Mouse (Mus musculus) right cerebral cortex, postnatal 10 days (tissue): ENCODE data around the gene Gng13.
"Not testable (repeated sequence)": the region's sequence is repeated elsewhere in the genome, so short reads cannot be mapped to it uniquely, and the experiment has no call there.

Experiments
- DNase-seq, 2 experiments: peaks; one replicate each; pipeline ENCODE4 v3.0.0; 2021; ENCODE audit warnings: low spot score in 2 of 2

The Gng13 gene

GRCm38 (mm10) chr17:25732082-25732481, 15.1 kb downstream of the Gng13 start:
- DNase-seq: peak; percentile 87 to 89

GRCm38 (mm10) chr17:25735246-25735645, 18.3 kb downstream of the Gng13 start:
- DNase-seq: no peak

GRCm38 (mm10) chr17:25735745-25736144, 18.8 kb downstream of the Gng13 start, which contains the start of gene Mslnl:
Gene Mslnl (plus strand): TSS chr17:25736042.
- no peak for DNase-seq

- no peak for DNase-seq
These were observed 21.9 kb downstream of the Gng13 start for GRCm38 (mm10) chr17:25738861-25739260.

GRCm38 (mm10) chr17:25741471-25741870, 24.5 kb downstream of the Gng13 start:
- not testable (repeated sequence) for DNase-seq

GRCm38 (mm10) chr17:25743831-25744230, 26.9 kb downstream of the Gng13 start:
- DNase-seq: no peak

- no peak for DNase-seq
These were observed 27.3 kb downstream of the Gng13 start for GRCm38 (mm10) chr17:25744311-25744710.

GRCm38 (mm10) chr17:25748238-25748637, 31.3 kb downstream of the Gng13 start:
- DNase-seq: no peak

GRCm38 (mm10) chr17:25749314-25749713, 32.3 kb downstream of the Gng13 start:
- no peak for DNase-seq

- peak in 1 of 2 experiments; percentile 73 for DNase-seq
These were observed 34.5 kb downstream of the Gng13 start for GRCm38 (mm10) chr17:25751446-25751845.

- no peak for DNase-seq
These were observed 37.3 kb downstream of the Gng13 start, which contains the start of gene Msln for GRCm38 (mm10) chr17:25754241-25754640. Gene Msln (minus strand): TSS chr17:25754378.

- DNase-seq: no peak
These were observed 38.1 kb downstream of the Gng13 start for GRCm38 (mm10) chr17:25755086-25755485.

GRCm38 (mm10) chr17:25755627-25756377, 38.8 kb downstream of the Gng13 start:
- no peak for DNase-seq

- no peak for DNase-seq
These were observed 39.6 kb downstream of the Gng13 start for GRCm38 (mm10) chr17:25756378-25757242.

- DNase-seq: no peak
These were observed 40.7 kb downstream of the Gng13 start for GRCm38 (mm10) chr17:25757691-25758090.

GRCm38 (mm10) chr17:25760148-25760547, 43.2 kb downstream of the Gng13 start:
- DNase-seq: no peak

- DNase-seq: peak; percentile 44 to 73
These were observed 44.6 kb downstream of the Gng13 start for GRCm38 (mm10) chr17:25761561-25761970.

- DNase-seq: no peak
These were observed 45.6 kb downstream of the Gng13 start for GRCm38 (mm10) chr17:25762591-25762990.

GRCm38 (mm10) chr17:25765886-25766285, 48.9 kb downstream of the Gng13 start:
- DNase-seq: no peak
